Mouse (Mus musculus) heart, embryonic 16.5 days (tissue): ENCODE data around the gene Me3. TPM values are rescaled to one million over a fixed set of nuclear protein-coding genes. Genes with fewer than 3 reads are reported as not detected.

Experiments used
- ATAC-seq: fragments of 200-750 bp; cut with Nextera tagmentation; replicated peaks from 2 replicates; pipeline ENCODE4 v1.8.0; 2017; ENCODE audit warnings: moderate number of reproducible peaks; ENCODE audit not compliant: insufficient read depth, low FRiP score; ENCODE audit errors: extremely low read depth
- H3K27ac ChIP-seq: fragments of 300-500 bp; sonication (generic); 2 replicates; pipeline ENCODE4 v1.5.1; 2014; ENCODE audit warnings: mild to moderate bottlenecking, low read length, control low read depth, moderate library complexity
- H3K27me3 ChIP-seq: fragments of 300-500 bp; sonication (generic); 2 replicates; pipeline ENCODE4 v1.6.1; 2014; ENCODE audit warnings: low read length, mixed read lengths; ENCODE audit not compliant: control insufficient read depth, insufficient read depth
- H3K36me3 ChIP-seq: fragments of 300-500 bp; sonication (generic); 2 replicates; pipeline ENCODE4 v1.6.1; 2014; ENCODE audit not compliant: control insufficient read depth, insufficient read depth
- H3K4me1 ChIP-seq: fragments of 300-500 bp; sonication (generic); 2 replicates; pipeline ENCODE4 v1.6.1; 2014; ENCODE audit warnings: low read length, mixed read lengths; ENCODE audit not compliant: control insufficient read depth, insufficient read depth
- H3K4me2 ChIP-seq: fragments of 300-500 bp; sonication (generic); 2 replicates; pipeline ENCODE4 v1.6.1; 2014; ENCODE audit warnings: low read depth, mild to moderate bottlenecking, control low read depth, low read length
- H3K4me3 ChIP-seq: fragments of 300-500 bp; sonication (generic); 2 replicates; pipeline ENCODE4 v1.5.1; 2014; ENCODE audit warnings: mild to moderate bottlenecking, control low read depth, low read length
- H3K9ac ChIP-seq: fragments of 300-500 bp; sonication (generic); 2 replicates; pipeline ENCODE4 v1.6.1; 2014; ENCODE audit warnings: low read length, control low read depth
- H3K9me3 ChIP-seq: fragments of 300-500 bp; sonication (generic); replicated peaks from 2 replicates; pipeline ENCODE4 v1.6.1; 2016; ENCODE audit warnings: low read length; ENCODE audit not compliant: control insufficient read depth
- WGBS: fragments of 180-500 bp; shearing (Covaris S2); extraction: QIAGEN DNeasy Blood & Tissue Kit; methylation state at CpG from one replicate; pipeline ENCODE4 v1.1.7; 2014; 5-methylcytosine and 5-hydroxymethylcytosine counted together
- polyA plus RNA-seq: library from polyadenylated mRNA; unstranded; fragments of >200 nt; fragmentation: Nextera tagmentation; extraction: Ambion mirVana; gene quantifications from 2 replicates; pipeline ENCODE4 v1.2.1, GENCODE M21; 2015

Gene Me3
- polyA plus RNA-seq, 1 experiment from 2014 or later = 10.8 TPM

DNA sequence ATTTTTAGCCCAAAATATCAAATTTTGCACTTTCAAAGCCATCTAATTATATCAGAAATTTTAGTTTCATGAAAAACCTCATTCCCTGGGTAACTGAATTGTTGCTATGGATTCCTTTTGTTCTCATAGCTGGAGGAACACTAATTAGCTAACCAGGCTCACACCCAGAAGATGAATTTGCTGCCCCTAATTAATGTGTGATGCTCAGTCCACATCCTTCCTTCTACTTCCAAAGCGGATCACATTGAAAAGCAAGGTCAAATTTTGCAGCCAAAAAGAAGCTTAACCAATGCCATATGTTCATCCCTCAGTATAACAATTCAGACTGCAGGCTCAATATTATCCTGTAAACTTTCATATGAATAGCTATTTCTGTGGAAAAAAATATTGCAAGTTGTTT, 45.7 kb downstream of the Me3 start:
- H3K9ac ChIP-seq = no peak overlapping the region
- ATAC-seq = no peak
- 80% methylated on average over 1 of the region's 1 CpGs for WGBS
- no peak overlapping the region for H3K27ac ChIP-seq
- no peaks in the 10 kb centered on the region for H3K9me3 ChIP-seq
- H3K4me1 ChIP-seq = no peaks in the 10 kb centered on the region
- no peaks in the 10 kb centered on the region for H3K27me3 ChIP-seq
- H3K36me3 ChIP-seq = no peaks in the 10 kb centered on the region
- no peak overlapping the region for H3K4me2 ChIP-seq
- no peak overlapping the region for H3K4me3 ChIP-seq

DNA sequence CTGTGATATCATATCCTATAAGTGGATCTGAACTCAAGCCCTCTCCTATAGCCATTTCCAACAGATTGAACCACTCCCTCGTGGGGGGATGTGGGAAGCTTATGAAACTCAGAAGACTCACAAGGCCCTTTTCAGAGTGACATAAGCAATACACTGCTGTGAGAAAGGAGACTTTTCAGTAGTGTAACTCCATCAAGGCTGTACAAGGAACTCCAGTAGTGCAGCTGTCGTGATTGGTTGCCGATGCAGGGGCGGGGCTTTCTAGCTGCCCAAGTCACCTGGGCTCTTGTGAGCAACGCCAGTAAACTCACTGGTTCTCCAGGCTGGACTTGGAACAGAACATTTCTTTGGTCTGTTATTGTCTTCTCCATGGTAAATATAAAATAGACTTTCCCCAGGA, 46.5 kb downstream of the Me3 start:
- no peak for ATAC-seq
- no peak overlapping the region for H3K4me2 ChIP-seq
- H3K4me3 ChIP-seq = no peak overlapping the region
- H3K4me1 ChIP-seq = no peaks in the 10 kb centered on the region
- no peaks in the 10 kb centered on the region for H3K9me3 ChIP-seq
- no peak overlapping the region for H3K9ac ChIP-seq
- no peaks in the 10 kb centered on the region for H3K27me3 ChIP-seq
- 78% methylated on average over 5 of the region's 5 CpGs for WGBS
- no peak overlapping the region for H3K27ac ChIP-seq
- H3K36me3 ChIP-seq = no peaks in the 10 kb centered on the region

- H3K9me3 ChIP-seq = no peaks in the 10 kb centered on the region
- no peak overlapping the region for H3K4me2 ChIP-seq
- H3K4me1 ChIP-seq = no peaks in the 10 kb centered on the region
- no peak for ATAC-seq
- WGBS = 81% methylated on average over 6 of the region's 6 CpGs
- no peaks in the 10 kb centered on the region for H3K27me3 ChIP-seq
- no peak overlapping the region for H3K4me3 ChIP-seq
- no peak overlapping the region for H3K27ac ChIP-seq
- H3K36me3 ChIP-seq = no peaks in the 10 kb centered on the region
- no peak overlapping the region for H3K9ac ChIP-seq
Measured at GRCm38 (mm10) chr7:89679139-89679538, 46.9 kb downstream of the Me3 start.

- no peak for ATAC-seq
- Histone ChIP-seq H3K4me1 (no peaks in the 10 kb centered on the region), H3K9ac (no peak overlapping the region), H3K4me3 (no peak overlapping the region), H3K27ac (no peak overlapping the region), H3K9me3 (no peaks in the 10 kb centered on the region), H3K36me3 (no peaks in the 10 kb centered on the region), H3K27me3 (no peaks in the 10 kb centered on the region), H3K4me2 (no peak overlapping the region)
- 78% methylated on average over 2 of the region's 2 CpGs for WGBS
Measured at GRCm38 (mm10) chr7:89679621-89680140, 47.5 kb downstream of the Me3 start.

DNA sequence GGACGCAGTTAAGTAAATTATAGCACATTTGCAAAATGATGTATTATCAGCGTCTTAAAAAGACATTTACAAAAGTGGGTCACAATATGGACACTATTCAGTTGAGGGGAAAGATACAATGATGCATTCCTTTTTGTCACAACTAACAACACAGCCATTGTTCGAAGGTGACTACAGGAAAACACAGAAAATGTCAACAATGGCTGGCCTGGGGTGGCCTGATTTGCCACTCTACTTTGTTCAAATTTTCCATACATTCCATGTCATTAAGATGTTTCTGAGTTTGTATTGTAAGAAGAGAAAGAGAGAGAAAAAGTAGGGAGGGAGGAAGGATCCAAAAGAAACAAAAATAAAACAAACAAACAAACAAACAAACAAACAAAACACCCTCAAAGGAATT, 48.7 kb downstream of the Me3 start:
- H3K9me3 ChIP-seq = no peaks in the 10 kb centered on the region
- H3K36me3 ChIP-seq = no peaks in the 10 kb centered on the region
- 77% methylated on average over 3 of the region's 3 CpGs for WGBS
- no peak overlapping the region for H3K27ac ChIP-seq
- H3K9ac ChIP-seq = no peak overlapping the region
- H3K4me2 ChIP-seq = no peak overlapping the region
- no peaks in the 10 kb centered on the region for H3K4me1 ChIP-seq
- no peak for ATAC-seq
- no peaks in the 10 kb centered on the region for H3K27me3 ChIP-seq
- H3K4me3 ChIP-seq = no peak overlapping the region

DNA sequence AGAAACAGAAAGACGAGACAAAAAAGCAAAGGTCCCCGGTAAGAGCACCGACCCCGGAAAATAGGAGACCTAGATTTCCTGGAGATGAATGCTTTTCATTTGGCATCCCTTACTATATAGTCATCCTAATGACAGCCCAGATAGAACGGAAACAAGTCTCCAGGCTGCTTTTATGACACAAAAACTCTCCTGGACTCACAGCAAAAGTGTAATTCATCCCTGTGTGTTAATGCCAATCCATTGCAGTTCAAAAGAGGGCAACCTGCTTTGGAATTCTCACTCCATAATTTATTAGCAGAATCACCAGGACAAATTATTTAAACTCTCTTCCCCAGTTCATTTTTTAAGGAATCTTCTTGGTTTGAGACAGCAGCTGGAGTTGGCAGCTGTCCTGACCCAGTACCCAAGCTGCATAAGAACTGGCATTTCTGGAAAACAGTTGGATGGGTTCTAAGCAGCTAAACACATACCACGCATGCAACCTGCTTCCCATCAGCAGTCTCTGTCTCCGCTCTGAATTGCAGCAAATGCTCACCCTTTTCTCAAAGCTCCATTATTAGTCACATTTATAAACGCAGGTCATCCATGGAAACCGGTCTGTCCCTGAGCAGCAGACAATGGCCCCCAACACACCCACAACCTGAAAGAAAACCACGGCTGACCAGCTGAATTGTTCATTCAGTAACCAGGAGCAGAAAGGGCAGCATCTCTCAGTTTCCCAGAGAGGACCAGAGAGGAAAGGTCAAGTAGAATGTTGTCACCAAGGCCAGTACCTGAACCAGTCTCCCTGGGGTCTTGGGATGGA, 49.7 kb downstream of the Me3 start:
- Histone ChIP-seq H3K9ac (no peak overlapping the region), H3K4me2 (no peak overlapping the region), H3K9me3 (no peaks in the 10 kb centered on the region), H3K4me1 (no peaks in the 10 kb centered on the region), H3K27me3 (no peaks in the 10 kb centered on the region), H3K27ac (no peak overlapping the region), H3K36me3 (no peaks in the 10 kb centered on the region), H3K4me3 (no peak overlapping the region)
- no peak for ATAC-seq
- 84% methylated on average over 10 of the region's 10 CpGs for WGBS

GRCm38 (mm10) chr7:89698186-89698585, 66.0 kb downstream of the Me3 start:
- Histone ChIP-seq H3K36me3 (no peaks in the 10 kb centered on the region), H3K27ac (no peak overlapping the region), H3K4me1 (peaks cover 5% of the 10 kb centered on the region), H3K9me3 (no peaks in the 10 kb centered on the region), H3K4me3 (no peak overlapping the region), H3K9ac (no peak overlapping the region), H3K4me2 (no peak overlapping the region), H3K27me3 (no peaks in the 10 kb centered on the region)
- no peak for ATAC-seq

- Histone ChIP-seq H3K9me3 (no peaks in the 10 kb centered on the region), H3K4me1 (peaks cover 5% of the 10 kb centered on the region), H3K9ac (no peak overlapping the region), H3K4me3 (no peak overlapping the region), H3K27me3 (no peaks in the 10 kb centered on the region), H3K36me3 (no peaks in the 10 kb centered on the region), H3K4me2 (no peak overlapping the region), H3K27ac (no peak overlapping the region)
- no peak; the same call in 1 of the 2 replicates for ATAC-seq
- 61% methylated on average over 5 of the region's 5 CpGs for WGBS
Measured at GRCm38 (mm10) chr7:89699668-89700350, 67.6 kb downstream of the Me3 start.

GRCm38 (mm10) chr7:89700511-89700910, 68.3 kb downstream of the Me3 start:
- no peak overlapping the region for H3K4me2 ChIP-seq
- no peak overlapping the region for H3K9ac ChIP-seq
- no peaks in the 10 kb centered on the region for H3K36me3 ChIP-seq
- H3K4me1 ChIP-seq = peaks cover 5% of the 10 kb centered on the region
- ATAC-seq = no peak
- no peaks in the 10 kb centered on the region for H3K9me3 ChIP-seq
- H3K4me3 ChIP-seq = no peak overlapping the region
- H3K27me3 ChIP-seq = no peaks in the 10 kb centered on the region
- WGBS = 60% methylated on average over 1 of the region's 1 CpGs
- no peak overlapping the region for H3K27ac ChIP-seq
